Comparison of ENCODE assay signal across 19 mouse cellular contexts in the genomic region with DNA sequence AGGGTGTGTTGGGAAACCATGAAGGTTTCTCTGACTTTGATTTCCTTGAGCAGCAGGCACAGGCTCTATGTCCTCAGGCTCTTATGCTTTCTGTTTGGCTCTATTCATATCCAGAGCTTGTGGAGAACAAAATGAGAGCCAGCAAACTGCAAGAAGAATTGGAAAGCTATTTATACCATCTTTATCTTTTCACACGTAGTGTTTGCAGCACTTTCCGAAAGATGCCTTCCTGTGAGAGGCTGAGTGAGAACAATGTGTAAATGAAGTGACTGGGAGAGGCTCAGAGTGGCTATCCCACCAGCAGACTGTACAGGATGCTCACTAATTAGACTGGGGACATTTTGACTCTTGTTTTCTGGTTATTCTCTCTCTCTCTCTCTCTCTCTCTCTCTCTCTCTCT.
A peak's percentile ranks its signal among the peaks of the same experiment; 100 is the strongest.
DNase-seq lines count a peak whose midpoint lies in the region; ATAC-seq and TF ChIP-seq lines count a peak whose summit lies in the region.
"Had no signal": no experiment of that assay in that cellular context is flagged by ENCODE, and none has a peak within 500 bp of the region (broad histone marks: within the 10 kb centered on the region; RNA-seq: fewer than 3 reads in every experiment).

No protein-coding gene starts in this region.

- no peak for TF ChIP-seq POLR2A in cortical plate, adult 2 months (IDR thresholded peaks at IDR 0.05; ENCODE audit: extremely low read depth, insufficient read depth, low read length)

- no peak for ATAC-seq in heart, embryonic 11.5 days (replicated peaks; ENCODE audit: insufficient number of reproducible peaks, low FRiP score, low TSS enrichment)
- peak; percentile 59; the same call in 1 of the 2 replicates for ATAC-seq in lung, embryonic 15.5 days (ENCODE audit: borderline replicate concordance, extremely low read depth, low FRiP score, low TSS enrichment)
- ATAC-seq in midbrain, embryonic 11.5 days (ENCODE audit: low FRiP score) = no peak
- ATAC-seq: hindbrain, embryonic 16.5 days; intestine, embryonic 15.5 days had no signal

- peaks cover 8% of the 10 kb centered on the region; the same call in 1 of the 2 replicates for H3K4me1 ChIP-seq in heart, embryonic 11.5 days (ENCODE audit: control insufficient read depth, insufficient read depth, low read length)
- H3K4me1 ChIP-seq in lung, embryonic 15.5 days = peaks cover 7% of the 10 kb centered on the region; the same call in 1 of the 2 replicates
- peaks cover 2% of the 10 kb centered on the region for H3K4me1 ChIP-seq in cortical plate, adult 2 months (ENCODE audit: control insufficient read depth, insufficient read depth, low read length)
- no peaks in the 10 kb centered on the region for H3K4me1 ChIP-seq in midbrain, embryonic 11.5 days (ENCODE audit: control insufficient read depth, insufficient read depth, low read length)
- H3K4me1 ChIP-seq: hindbrain, embryonic 10.5 days; intestine, embryonic 15.5 days; midbrain, embryonic 10.5 days had no signal

- H3K9ac ChIP-seq in heart, embryonic 11.5 days (ENCODE audit: low read depth, low read length) = no peak overlapping the region
- H3K9ac ChIP-seq in lung, embryonic 15.5 days = no peak overlapping the region
- H3K9ac ChIP-seq in midbrain, embryonic 11.5 days (ENCODE audit: low read length) = no peak overlapping the region
- H3K9ac ChIP-seq: intestine, embryonic 15.5 days had no signal

- DNase-seq in heart, postnatal 25 days (ENCODE audit: low spot score) = no peak
- no peak for DNase-seq in lung, postnatal 25 days (ENCODE audit: low spot score)
- DNase-seq in telencephalon, adult 2 months (ENCODE audit: low read depth, low spot score) = peak; percentile 69
- DNase-seq in midbrain, embryonic 11.5 days (ENCODE audit: low spot score, missing footprints) = no peak
- DNase-seq: adrenal gland, adult 2 months; B cell, adult 2 months; cerebellum, adult 11-12 months; cerebellum, postnatal 10 days; kidney, adult 9 months; kidney, postnatal 14 days; thymus, postnatal 14 days had no signal

- no peaks in the 10 kb centered on the region for H3K9me3 ChIP-seq in heart, embryonic 11.5 days (replicated peaks; ENCODE audit: control insufficient read depth, low read length)
- H3K9me3 ChIP-seq in lung, embryonic 15.5 days = no peaks in the 10 kb centered on the region
- no peaks in the 10 kb centered on the region for H3K9me3 ChIP-seq in midbrain, embryonic 11.5 days (ENCODE audit: control insufficient read depth, low read length)
- H3K9me3 ChIP-seq: forebrain, embryonic 10.5 days; hindbrain, embryonic 10.5 days; intestine, embryonic 15.5 days; midbrain, embryonic 10.5 days had no signal

- intact Hi-C loops in heart, postnatal 25 days (cut with DNase I) = loop anchor here (10.0 kb wide), 1 partner anchor 173 kb away; a partner anchor contains a TSS

- H3K36me3 ChIP-seq in heart, embryonic 11.5 days (ENCODE audit: control insufficient read depth, insufficient read depth, low read length) = no peaks in the 10 kb centered on the region
- H3K36me3 ChIP-seq in lung, embryonic 15.5 days = no peaks in the 10 kb centered on the region
- H3K36me3 ChIP-seq in midbrain, embryonic 11.5 days (ENCODE audit: control insufficient read depth, insufficient read depth, low read length) = no peaks in the 10 kb centered on the region
- H3K36me3 ChIP-seq: forebrain, embryonic 10.5 days; hindbrain, embryonic 10.5 days; intestine, embryonic 15.5 days; midbrain, embryonic 10.5 days had no signal

- no peaks in the 10 kb centered on the region for H3K27me3 ChIP-seq in heart, embryonic 11.5 days (ENCODE audit: control insufficient read depth, insufficient read depth, low read length)
- H3K27me3 ChIP-seq in lung, embryonic 15.5 days = no peaks in the 10 kb centered on the region
- no peaks in the 10 kb centered on the region for H3K27me3 ChIP-seq in midbrain, embryonic 11.5 days (ENCODE audit: control insufficient read depth, insufficient read depth, low read length)
- H3K27me3 ChIP-seq: intestine, embryonic 15.5 days had no signal

- TF ChIP-seq CTCF in cortical plate, adult 2 months (IDR thresholded peaks at IDR 0.05; ENCODE audit: extremely low read depth, insufficient read depth, low read length) = no peak

- WGBS in heart, embryonic 11.5 days (ENCODE audit: insufficient replicate concordance) = 13% methylated on average over 2 of the region's 2 CpGs
- 25% methylated on average over 2 of the region's 2 CpGs for WGBS in lung, embryonic 15.5 days
- 84% methylated on average over 2 of the region's 2 CpGs for WGBS in midbrain, embryonic 11.5 days

- no peak overlapping the region for H3K4me3 ChIP-seq in heart, embryonic 11.5 days (ENCODE audit: low read depth, low read length)
- no peak overlapping the region for H3K4me3 ChIP-seq in lung, embryonic 15.5 days
- no peak overlapping the region for H3K4me3 ChIP-seq in cortical plate, adult 2 months (ENCODE audit: insufficient read depth, low read length)
- no peak overlapping the region for H3K4me3 ChIP-seq in midbrain, embryonic 11.5 days (ENCODE audit: low read depth, low read length)
- H3K4me3 ChIP-seq: forebrain, embryonic 10.5 days; hindbrain, embryonic 10.5 days; intestine, embryonic 15.5 days; midbrain, embryonic 10.5 days had no signal

- H3K27ac ChIP-seq in heart, embryonic 11.5 days (ENCODE audit: low read depth, low read length) = peak overlapping the region; percentile 48
- no peak overlapping the region for H3K27ac ChIP-seq in lung, embryonic 15.5 days
- H3K27ac ChIP-seq in cortical plate, adult 2 months (ENCODE audit: insufficient read depth, low read length) = 0 out of 2 replicates have a peak overlapping the region, but pooled peaks have one; percentile 22
- no peak overlapping the region for H3K27ac ChIP-seq in midbrain, embryonic 11.5 days (ENCODE audit: low read depth, low read length)
- H3K27ac ChIP-seq: forebrain, embryonic 10.5 days; hindbrain, embryonic 10.5 days; intestine, embryonic 15.5 days; midbrain, embryonic 10.5 days had no signal

- H3K4me2 ChIP-seq in heart, embryonic 11.5 days = no peak overlapping the region; the same call in 1 of the 2 replicates
- H3K4me2 ChIP-seq in lung, embryonic 15.5 days = no peak overlapping the region
- H3K4me2 ChIP-seq in midbrain, embryonic 11.5 days = no peak overlapping the region
- H3K4me2 ChIP-seq: intestine, embryonic 15.5 days had no signal

Comparison
In these comparisons a context has a peak if more than half of its experiments do, and no peak if none do; other contexts are left out.
1. H3K27ac ChIP-seq: peak in heart, embryonic 11.5 days (single experiment) and cortical plate, adult 2 months (single experiment); none in lung, embryonic 15.5 days (single experiment) and midbrain, embryonic 11.5 days (single experiment).